Mouse (Mus musculus) lung, postnatal 10 days (tissue): Measurements from ENCODE around the gene Cog7.

ENCODE experiments used
- DNase-seq: peaks from one replicate; pipeline ENCODE4 v3.0.0; 2021

The Cog7 gene

GRCm38 (mm10) chr7:121880246-121880645, 101.3 kb downstream of the Cog7 start:
- peak; percentile 80 for DNase-seq

DNA sequence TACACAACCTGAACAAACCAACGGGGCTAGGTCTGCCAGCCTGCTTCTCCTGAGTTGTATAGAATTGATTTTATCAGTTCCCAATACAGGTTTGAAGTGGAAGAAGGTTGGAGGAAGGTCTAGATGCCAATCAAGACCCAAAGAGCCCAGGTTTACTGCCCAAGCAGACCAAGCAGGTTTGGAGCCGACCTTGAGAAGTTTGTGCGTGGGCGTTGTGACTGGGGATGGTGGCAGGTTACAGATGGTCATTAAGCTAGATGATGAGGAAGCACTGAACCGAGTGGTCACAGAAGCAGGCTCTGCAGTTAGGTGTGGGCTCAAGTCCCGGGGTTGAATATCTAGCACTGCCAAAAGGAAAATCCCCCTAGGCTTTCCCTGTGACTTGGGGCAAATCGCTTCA, 106.7 kb downstream of the Cog7 start:
- DNase-seq, result no peak

- DNase-seq, result peak; percentile 41
These were observed 107.5 kb downstream of the Cog7 start for GRCm38 (mm10) chr7:121873998-121874397.

GRCm38 (mm10) chr7:121871631-121872030, 109.9 kb downstream of the Cog7 start:
- no peak for DNase-seq

DNA sequence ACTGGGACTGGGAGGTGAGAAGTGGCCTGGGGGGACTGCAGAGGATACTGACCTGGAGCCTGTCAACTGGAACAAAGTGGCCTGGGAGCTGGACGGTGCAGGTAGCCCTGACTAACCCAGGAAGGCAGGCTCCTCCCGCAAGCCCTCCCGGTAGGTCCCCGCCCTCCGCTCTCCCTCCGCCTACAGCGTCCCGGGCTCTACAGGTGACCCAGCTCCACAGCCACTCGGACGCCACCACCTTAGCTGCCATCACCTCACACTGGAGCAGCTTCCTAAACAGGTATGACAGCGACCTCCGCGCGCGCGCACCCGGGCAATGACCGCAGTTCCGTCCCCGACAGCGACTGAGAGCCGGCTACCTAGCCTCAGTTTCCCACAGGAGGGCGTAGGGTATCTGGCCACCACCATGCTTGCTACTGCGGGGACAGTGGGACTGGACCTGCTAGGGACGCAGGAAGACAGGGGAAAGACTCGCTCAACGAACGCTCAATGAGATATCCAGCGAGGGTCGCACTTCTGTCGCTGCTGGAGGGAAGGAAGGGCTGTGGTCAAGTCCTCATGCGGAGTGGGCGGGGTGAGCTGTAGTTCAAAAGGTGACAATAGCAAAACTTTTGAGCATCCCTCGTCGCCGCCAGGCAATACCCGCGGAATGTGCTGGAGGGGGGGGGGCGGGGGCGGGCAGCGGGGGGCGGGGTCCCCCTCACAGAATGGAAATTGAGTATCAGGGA, 116.5 kb downstream of the Cog7 start, which contains the start of gene Scnn1b:
TSS of gene Scnn1b (plus strand) at position 181 of the 728 bp plus-strand sequence.
- DNase-seq, result peak; percentile 65

GRCm38 (mm10) chr7:121858939-121859338, 122.6 kb downstream of the Cog7 start:
- no peak for DNase-seq

DNA sequence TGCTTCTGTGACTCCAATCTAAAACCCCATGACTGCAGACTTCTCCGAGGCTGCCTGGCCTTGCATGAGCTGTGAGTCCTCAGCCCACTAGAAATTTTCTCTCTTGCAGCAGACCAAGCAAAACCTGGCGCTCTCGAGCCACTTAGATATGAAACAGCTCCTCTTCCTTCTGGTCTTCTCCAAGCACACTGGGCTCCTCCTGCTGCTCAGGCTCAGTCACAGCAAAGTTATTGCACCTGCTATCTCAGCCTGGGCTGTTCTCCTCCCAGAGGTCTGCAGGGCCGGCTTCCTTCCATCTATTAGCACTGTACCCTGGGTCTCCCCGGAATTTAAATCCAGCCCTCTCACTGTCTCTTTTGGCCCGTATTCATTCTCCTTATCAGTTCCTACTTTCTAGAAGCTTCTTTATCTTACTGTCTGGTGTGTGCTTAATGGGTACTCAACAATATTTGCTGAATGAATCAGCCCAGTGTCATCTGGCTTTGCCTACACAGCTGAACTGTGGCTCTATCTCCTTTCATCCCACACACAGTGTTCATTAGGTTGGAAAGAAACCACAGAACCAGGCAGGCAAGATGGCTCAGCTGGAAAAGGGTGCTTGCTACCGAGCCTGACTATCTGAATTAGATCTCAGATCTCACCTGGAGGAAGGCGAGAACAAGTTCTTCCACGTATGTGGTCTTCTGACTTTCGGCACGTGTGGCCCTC, 124.2 kb downstream of the Cog7 start:
- DNase-seq, result no peak

GRCm38 (mm10) chr7:121848537-121849168, 132.9 kb downstream of the Cog7 start:
- DNase-seq, result no peak

- DNase-seq, result no peak
These were observed 135.5 kb downstream of the Cog7 start for GRCm38 (mm10) chr7:121845964-121846363.

GRCm38 (mm10) chr7:121842234-121842633, 139.3 kb downstream of the Cog7 start:
- no peak for DNase-seq

GRCm38 (mm10) chr7:121840810-121841209, 140.7 kb downstream of the Cog7 start:
- no peak for DNase-seq

DNA sequence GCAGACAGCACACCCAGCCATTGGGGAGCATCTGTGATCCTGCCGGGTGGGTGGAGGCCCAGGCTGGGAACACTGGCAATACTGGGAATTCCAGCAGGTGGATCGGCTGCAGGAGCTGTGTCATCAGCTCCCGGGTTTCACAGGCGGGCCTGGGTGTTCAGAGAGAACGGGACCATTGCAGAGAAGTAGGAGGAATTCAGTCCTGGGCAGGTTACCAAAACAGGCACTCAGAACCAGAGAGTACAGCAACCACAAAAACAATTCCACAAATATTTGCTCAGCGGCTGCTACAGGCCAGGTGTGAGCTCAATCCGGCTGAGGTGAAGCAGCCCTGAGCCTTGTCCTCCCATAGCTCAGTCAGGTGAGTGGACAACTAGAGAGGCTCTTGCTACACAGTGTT, 144.7 kb downstream of the Cog7 start:
- peak; percentile 76 for DNase-seq

- no peak for DNase-seq
These were observed 146.1 kb downstream of the Cog7 start for GRCm38 (mm10) chr7:121835392-121835791.
